Mouse (Mus musculus): ENCODE measurements around the gene Rxrb. TPM values are rescaled to one million over a fixed set of nuclear protein-coding genes. Genes with fewer than 3 reads are reported as not detected.

Rxrb gene
- polyA plus RNA-seq, 1 experiment = 26.1 TPM

DNA sequence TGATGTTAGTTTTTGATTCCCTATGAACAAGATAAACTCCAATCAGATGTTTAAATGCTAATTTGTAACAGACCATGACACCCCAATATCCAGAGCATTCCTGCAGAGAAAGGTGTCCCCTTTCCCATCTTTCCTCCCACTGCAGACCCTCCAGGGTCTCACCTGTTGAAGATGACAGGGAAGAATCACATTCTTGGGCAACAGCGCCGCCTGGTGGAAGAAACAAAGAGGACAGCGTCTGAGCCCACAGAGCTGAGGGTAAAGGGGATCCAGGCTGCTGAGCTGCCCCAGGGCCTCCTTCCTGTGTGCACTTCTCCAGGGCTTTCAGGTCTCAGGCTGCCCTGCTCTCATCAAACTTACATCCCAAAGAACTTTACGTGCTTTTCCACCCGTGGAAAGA is 28.2 kb upstream of the Rxrb start:
- Histone ChIP-seq H3K4me1 (ENCODE audit: control insufficient read depth, insufficient read depth, low read length) (no peaks in the 10 kb centered on the region), H3K27ac (ENCODE audit: insufficient read depth, low read length) (no peak overlapping the region), H3K4me3 (ENCODE audit: insufficient read depth, low read length) (no peak overlapping the region)
- TF ChIP-seq CTCF (IDR thresholded peaks at IDR 0.05; ENCODE audit: borderline replicate concordance, insufficient read depth, low read length) = no peak
- TF ChIP-seq POLR2A (IDR thresholded peaks at IDR 0.05; ENCODE audit: low read depth, low read length) = no peak

DNA sequence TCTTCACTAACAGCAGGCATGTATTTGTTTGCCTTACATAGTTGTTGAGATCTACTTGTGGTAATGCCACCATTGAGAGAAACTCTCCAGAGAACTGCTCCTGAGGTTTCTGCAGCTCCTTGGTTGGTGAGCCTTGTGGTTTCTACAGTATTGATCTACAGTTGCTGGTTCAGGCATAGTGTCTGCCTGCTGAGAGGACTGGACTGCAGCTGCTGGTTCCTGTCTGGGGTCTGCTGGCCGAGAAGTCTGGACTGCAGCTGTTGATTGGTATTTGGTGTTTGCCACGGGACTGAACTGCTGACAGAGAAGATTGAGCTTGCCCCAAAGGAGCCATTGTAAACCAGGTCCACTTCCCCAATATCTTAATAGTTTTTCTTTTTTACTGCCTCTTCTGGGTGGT is 25.0 kb upstream of the Rxrb start:
- Histone ChIP-seq H3K4me1 (ENCODE audit: control insufficient read depth, insufficient read depth, low read length) (no peaks in the 10 kb centered on the region), H3K4me3 (ENCODE audit: insufficient read depth, low read length) (no peak overlapping the region), H3K27ac (ENCODE audit: insufficient read depth, low read length) (no peak overlapping the region)
- TF ChIP-seq CTCF (IDR thresholded peaks at IDR 0.05; ENCODE audit: borderline replicate concordance, insufficient read depth, low read length) = no peak
- no peak for TF ChIP-seq POLR2A (IDR thresholded peaks at IDR 0.05; ENCODE audit: low read depth, low read length)

DNA sequence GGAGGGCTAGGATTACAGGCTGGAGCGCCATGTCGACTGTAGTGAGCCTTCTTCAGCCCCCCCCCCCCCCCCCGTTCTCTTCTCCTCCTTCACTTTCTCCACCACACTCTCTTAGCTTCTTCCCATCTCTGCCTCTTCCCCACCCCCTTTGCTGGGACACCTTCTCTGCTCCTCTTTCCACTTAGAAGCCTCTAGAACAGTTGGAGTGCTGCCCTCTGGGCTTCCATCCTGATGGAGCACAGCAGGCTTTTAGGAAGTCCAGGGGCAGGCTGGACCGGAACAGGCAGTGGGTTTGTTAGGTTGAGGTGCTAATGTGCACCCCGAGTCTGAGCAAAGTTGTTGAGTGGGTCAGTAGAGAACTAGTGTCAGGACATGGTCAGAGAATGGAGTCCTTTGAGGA is 21.5 kb upstream of the Rxrb start:
- no peak overlapping the region for H3K27ac ChIP-seq (ENCODE audit: insufficient read depth, low read length)
- TF ChIP-seq POLR2A (IDR thresholded peaks at IDR 0.05; ENCODE audit: low read depth, low read length) (no peak), CTCF (IDR thresholded peaks at IDR 0.05; ENCODE audit: borderline replicate concordance, insufficient read depth, low read length) (no peak)
- no peak overlapping the region for H3K4me3 ChIP-seq (ENCODE audit: insufficient read depth, low read length)
- no peaks in the 10 kb centered on the region for H3K4me1 ChIP-seq (ENCODE audit: control insufficient read depth, insufficient read depth, low read length)

DNA sequence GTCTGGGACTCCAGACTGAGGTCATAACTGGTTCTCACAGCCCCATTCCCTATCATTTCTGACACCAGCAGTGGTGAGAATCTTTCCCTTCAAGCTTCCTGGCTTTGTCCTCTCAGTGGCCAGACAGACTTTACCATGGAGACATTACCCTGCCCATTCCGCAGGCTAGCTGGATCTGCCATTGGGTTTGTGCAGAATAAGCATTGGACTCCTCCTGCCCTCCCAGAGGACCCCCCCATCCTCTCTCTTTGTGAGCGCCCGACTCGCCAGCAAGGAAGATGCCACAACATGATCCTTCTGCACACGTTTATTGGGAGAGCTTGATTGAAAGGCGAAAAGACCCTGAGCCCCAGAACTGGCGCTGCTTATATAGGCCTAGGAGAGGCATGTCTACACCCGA is 18.2 kb upstream of the Rxrb start:
- no peak overlapping the region for H3K4me3 ChIP-seq (ENCODE audit: insufficient read depth, low read length)
- H3K27ac ChIP-seq (ENCODE audit: insufficient read depth, low read length) = no peak overlapping the region
- TF ChIP-seq CTCF (IDR thresholded peaks at IDR 0.05; ENCODE audit: borderline replicate concordance, insufficient read depth, low read length) = no peak
- TF ChIP-seq POLR2A (IDR thresholded peaks at IDR 0.05; ENCODE audit: low read depth, low read length) = no peak
- no peaks in the 10 kb centered on the region for H3K4me1 ChIP-seq (ENCODE audit: control insufficient read depth, insufficient read depth, low read length)

DNA sequence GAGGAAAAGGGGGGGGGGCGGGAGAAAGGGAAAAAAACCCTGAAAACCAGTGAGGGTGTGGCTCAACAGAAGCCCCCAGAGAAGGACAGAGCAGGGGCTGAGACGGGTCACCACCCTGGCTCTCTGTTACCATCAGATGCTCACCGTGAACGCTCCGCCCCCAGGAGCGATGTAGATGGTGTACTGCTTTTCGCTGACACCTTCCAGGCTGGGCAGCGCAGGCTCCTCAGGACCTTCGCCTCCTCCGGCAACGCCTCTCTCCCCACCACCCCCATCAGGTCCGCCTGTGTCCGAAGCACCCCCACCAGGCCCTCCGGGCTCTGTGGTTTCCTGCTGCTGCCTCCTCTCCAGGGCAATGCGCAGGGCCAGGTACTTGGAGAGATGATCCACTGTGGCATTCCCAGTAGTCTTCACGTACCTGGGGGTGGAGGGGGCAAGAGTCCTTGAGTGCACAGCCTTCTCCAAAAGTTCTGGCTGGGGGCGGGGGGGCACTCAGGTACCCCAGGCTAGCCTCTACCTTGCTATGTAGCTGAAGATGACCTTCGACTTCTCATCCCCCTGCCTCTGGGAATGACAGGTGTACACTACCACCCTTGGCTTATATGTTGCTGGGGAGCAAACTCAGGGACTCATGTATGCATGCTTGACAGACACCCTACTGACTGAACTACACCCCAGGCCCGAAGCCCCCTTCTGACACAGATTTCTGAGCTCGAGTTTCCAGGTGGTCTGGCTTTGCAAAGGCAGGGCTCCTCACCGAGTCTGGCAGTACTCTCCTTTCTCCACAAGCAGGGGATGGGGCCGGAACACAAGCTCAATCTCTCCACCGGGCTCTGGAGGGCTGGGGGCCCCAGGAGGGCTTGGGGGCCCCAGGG is 9.8 kb upstream of the Rxrb start:
- H3K27ac ChIP-seq (ENCODE audit: insufficient read depth, low read length) = no peak overlapping the region
- TF ChIP-seq POLR2A (IDR thresholded peaks at IDR 0.05; ENCODE audit: low read depth, low read length) (no peak), CTCF (IDR thresholded peaks at IDR 0.05; ENCODE audit: borderline replicate concordance, insufficient read depth, low read length) (no peak)
- no peak overlapping the region for H3K4me3 ChIP-seq (ENCODE audit: insufficient read depth, low read length)
- peaks cover 6% of the 10 kb centered on the region; the same call in 1 of the 2 replicates for H3K4me1 ChIP-seq (ENCODE audit: control insufficient read depth, insufficient read depth, low read length)

DNA sequence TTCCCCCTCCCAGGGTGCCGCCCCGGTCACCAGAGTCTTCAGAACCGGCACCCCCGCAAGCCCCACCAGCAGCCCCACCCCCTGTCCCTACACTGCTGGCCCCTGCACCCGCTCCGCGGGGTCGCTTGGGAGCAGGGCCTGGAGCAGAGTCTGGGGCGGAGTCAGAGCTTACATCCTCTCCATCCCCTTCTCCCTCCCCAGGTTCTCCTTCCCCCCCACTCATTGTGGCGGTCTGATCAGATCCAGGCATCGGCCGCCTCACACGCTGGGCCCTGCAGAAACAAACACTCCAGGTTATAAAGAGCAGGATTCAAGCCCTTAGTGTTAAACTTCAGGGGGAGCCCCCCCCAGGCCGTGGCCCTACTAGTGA is 9.2 kb upstream of the Rxrb start:
- H3K4me3 ChIP-seq (ENCODE audit: insufficient read depth, low read length) = no peak overlapping the region
- no peak for TF ChIP-seq CTCF (IDR thresholded peaks at IDR 0.05; ENCODE audit: borderline replicate concordance, insufficient read depth, low read length)
- H3K4me1 ChIP-seq (ENCODE audit: control insufficient read depth, insufficient read depth, low read length) = peaks cover 7% of the 10 kb centered on the region; the same call in 1 of the 2 replicates
- H3K27ac ChIP-seq (ENCODE audit: insufficient read depth, low read length) = no peak overlapping the region

DNA sequence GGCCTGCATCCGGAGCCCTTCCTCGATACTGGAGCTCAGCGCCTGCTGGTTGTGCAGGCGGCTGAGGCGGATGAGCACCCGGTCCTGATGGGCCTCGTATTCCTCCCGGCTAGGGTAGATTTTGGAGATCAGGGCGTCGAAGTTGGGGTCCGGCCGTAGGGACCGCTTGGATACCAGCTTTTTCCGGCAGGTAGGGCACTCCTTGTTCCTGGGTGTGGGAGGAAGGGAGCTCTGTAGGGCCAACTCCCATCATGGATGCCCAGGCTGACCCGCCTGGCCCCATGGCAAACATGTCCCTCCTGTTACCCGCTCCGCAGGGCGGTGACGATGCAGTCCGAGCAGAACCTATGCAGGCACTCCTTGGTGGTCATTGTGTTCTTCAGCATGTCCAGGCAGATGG is 8.6 kb upstream of the Rxrb start:
- Histone ChIP-seq H3K27ac (ENCODE audit: insufficient read depth, low read length) (no peak overlapping the region), H3K4me3 (ENCODE audit: insufficient read depth, low read length) (no peak overlapping the region), H3K4me1 (ENCODE audit: control insufficient read depth, insufficient read depth, low read length) (peaks cover 7% of the 10 kb centered on the region; the same call in 1 of the 2 replicates)
- no peak for TF ChIP-seq POLR2A (IDR thresholded peaks at IDR 0.05; ENCODE audit: low read depth, low read length)
- no peak for TF ChIP-seq CTCF (IDR thresholded peaks at IDR 0.05; ENCODE audit: borderline replicate concordance, insufficient read depth, low read length)

DNA sequence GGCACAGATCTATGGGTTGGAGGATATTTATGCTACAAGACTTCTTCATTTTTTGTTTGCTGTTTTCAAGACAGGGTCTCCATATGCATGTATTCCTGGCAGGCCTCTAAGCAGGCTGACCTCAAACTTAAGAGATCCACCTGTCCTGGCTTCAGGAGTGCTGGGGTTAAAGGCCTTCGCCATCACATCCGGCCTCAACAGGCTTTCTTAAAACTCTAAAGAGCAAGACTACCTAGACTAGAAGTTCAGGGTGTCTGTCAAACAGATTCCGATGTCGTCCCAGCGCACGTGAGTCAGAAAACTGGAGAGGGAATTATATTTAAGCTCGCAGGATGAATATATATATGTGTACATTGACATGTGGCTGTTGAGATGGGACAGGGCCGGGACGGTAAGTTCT is 7.9 kb upstream of the Rxrb start:
- H3K4me1 ChIP-seq (ENCODE audit: control insufficient read depth, insufficient read depth, low read length) = peaks cover 10% of the 10 kb centered on the region; the same call in 1 of the 2 replicates

DNA sequence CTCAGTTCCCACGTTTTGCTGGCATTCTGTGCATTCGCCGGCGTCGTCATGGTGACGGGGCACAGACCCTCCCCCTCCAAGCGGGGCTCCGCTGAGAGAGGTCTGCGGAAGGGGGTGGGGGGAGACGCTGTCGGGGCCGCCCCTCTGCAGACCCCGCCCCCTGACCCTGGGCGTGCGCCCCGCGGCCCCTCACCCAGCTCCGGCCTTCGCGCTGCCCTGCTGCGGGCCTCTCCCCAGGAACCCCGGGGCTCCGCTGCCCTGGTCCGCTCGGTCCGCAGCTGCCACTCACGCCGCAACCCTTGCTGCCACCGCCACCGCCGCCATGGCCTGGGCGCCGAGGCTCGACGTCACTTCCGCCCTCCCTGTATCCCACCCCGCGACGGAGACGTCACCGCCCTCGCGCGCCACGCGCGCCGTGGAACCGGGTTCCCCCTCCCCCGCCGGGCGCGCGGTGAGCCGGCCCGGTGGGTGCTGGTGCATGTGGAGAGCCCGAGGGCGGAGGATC is 7.2 kb upstream of the Rxrb start, which contains the start of gene Ring1:
Ring1 (minus strand) TSS at position 364 of the 505 bp plus-strand sequence.
- H3K4me1 ChIP-seq (ENCODE audit: control insufficient read depth, insufficient read depth, low read length) = peaks cover 16% of the 10 kb centered on the region; the same call in 1 of the 2 replicates
- peak within 1 kb of the TSS; percentile 67 for H3K4me3 ChIP-seq (ENCODE audit: insufficient read depth, low read length)
- H3K27ac ChIP-seq (ENCODE audit: insufficient read depth, low read length) = peak within 1 kb of the TSS; percentile 58
- TF ChIP-seq POLR2A (IDR thresholded peaks at IDR 0.05; ENCODE audit: low read depth, low read length) (peak; percentile 90), CTCF (IDR thresholded peaks at IDR 0.05; ENCODE audit: borderline replicate concordance, insufficient read depth, low read length) (no peak)

More for the DNA sequence above, 7.9 kb upstream of the Rxrb start:
- TF ChIP-seq POLR2A (IDR thresholded peaks at IDR 0.05; ENCODE audit: low read depth, low read length) (no peak), CTCF (IDR thresholded peaks at IDR 0.05; ENCODE audit: borderline replicate concordance, insufficient read depth, low read length) (no peak)
- H3K27ac ChIP-seq (ENCODE audit: insufficient read depth, low read length) = no peak overlapping the region
- peak overlapping the region; percentile 67; the same call in 1 of the 2 replicates for H3K4me3 ChIP-seq (ENCODE audit: insufficient read depth, low read length)
